In the genomic region with DNA sequence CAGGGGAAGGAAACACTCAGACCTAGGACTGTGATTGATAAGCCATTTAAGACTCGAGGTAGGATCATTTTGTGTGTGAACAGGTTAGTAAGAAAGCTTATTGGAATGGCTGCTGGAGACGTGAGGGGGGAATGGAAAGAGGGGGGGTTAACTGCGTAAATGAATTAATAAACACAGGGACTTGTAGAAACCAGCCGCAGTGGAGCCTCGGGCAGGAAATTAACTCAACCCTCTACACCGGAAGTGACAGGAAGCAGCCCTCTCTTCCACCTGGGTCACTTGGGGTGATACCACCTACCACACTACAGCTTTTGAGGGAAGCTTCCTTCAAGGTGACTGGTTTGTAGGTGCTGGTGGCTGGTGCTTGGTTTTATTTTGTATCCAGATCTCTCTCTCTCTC, we compare ENCODE assay signal across 9 mouse cellular contexts. TPM values are rescaled to one million over a fixed set of nuclear protein-coding genes. Genes with fewer than 3 reads are reported as not detected.
A peak's percentile ranks its signal among the peaks of the same experiment; 100 is the strongest.
DNase-seq lines count a peak whose midpoint lies in the region; ATAC-seq and TF ChIP-seq lines count a peak whose summit lies in the region.
"Had no signal": no experiment of that assay in that cellular context is flagged by ENCODE, and none has a peak within 500 bp of the region (broad histone marks: within the 10 kb centered on the region; RNA-seq: fewer than 3 reads in every experiment).

No protein-coding gene starts in this region.

- 33% methylated on average over 6 of the region's 6 CpGs for WGBS in intestine, embryonic 16.5 days
- WGBS in intestine, postnatal 0 days, result 50% methylated on average over 6 of the region's 6 CpGs

- DNase-seq in 416B (ENCODE audit: low read depth), result peak; percentile 41
- peak; percentile 14 to 45 for DNase-seq in CD8-positive naive resting alpha-beta T cell, adult 2 months (ENCODE audit: low read depth in 2 of 2, low spot score in 2 of 2)
- DNase-seq in natural killer cell, adult 2 months (ENCODE audit: low spot score in 2 of 2), result peak; percentile 34 to 42
- no peak for DNase-seq in frontal cortex, postnatal 36 days (ENCODE audit: low spot score in 2 of 2)
- DNase-seq in left cerebral cortex, postnatal 36 days (ENCODE audit: low spot score in 2 of 2), result no peak
- DNase-seq in layer of hippocampus, adult 8-10 months (ENCODE audit: low spot score in 2 of 2), result no peak

- intact Hi-C loops in left cerebral cortex, postnatal 36 days (cut with DNase I), result no loop called here

- ATAC-seq in intestine, embryonic 16.5 days, result no peak
- no peak for ATAC-seq in intestine, postnatal 0 days

- H3K27ac ChIP-seq in intestine, embryonic 16.5 days (ENCODE audit: low read length), result no peak overlapping the region
- no peak overlapping the region for H3K27ac ChIP-seq in intestine, postnatal 0 days (ENCODE audit: low read depth, low read length)
- H3K27ac ChIP-seq: kidney, postnatal 0 days had no signal

- no peak for TF ChIP-seq CTCF in intestine, postnatal 0 days (IDR thresholded peaks at IDR 0.05; ENCODE audit: low read depth)

- no peak overlapping the region for H3K9ac ChIP-seq in intestine, embryonic 16.5 days (ENCODE audit: low read depth, low read length)
- no peak overlapping the region for H3K9ac ChIP-seq in intestine, postnatal 0 days (ENCODE audit: low read depth, low read length)

- 0 out of 2 replicates have a peak, but pooled peaks cover 3% of the 10 kb centered on the region for H3K4me1 ChIP-seq in intestine, embryonic 16.5 days (ENCODE audit: control insufficient read depth, insufficient read depth, low read length)
- H3K4me1 ChIP-seq in intestine, postnatal 0 days (replicated peaks; ENCODE audit: control insufficient read depth, insufficient read depth, low read length), result no peaks in the 10 kb centered on the region

- H3K4me3 ChIP-seq in intestine, embryonic 16.5 days (ENCODE audit: low read length), result no peak overlapping the region
- H3K4me3 ChIP-seq in intestine, postnatal 0 days (ENCODE audit: low read depth, low read length), result no peak overlapping the region

- 0 out of 2 replicates have a peak overlapping the region, but pooled peaks have one; percentile 14 for H3K4me2 ChIP-seq in intestine, embryonic 16.5 days (ENCODE audit: low read depth, low read length)
- no peak overlapping the region for H3K4me2 ChIP-seq in intestine, postnatal 0 days (replicated peaks; ENCODE audit: low read depth)

- H3K27me3 ChIP-seq in intestine, embryonic 16.5 days (replicated peaks; ENCODE audit: control insufficient read depth, insufficient read depth, low read length), result no peaks in the 10 kb centered on the region
- no peaks in the 10 kb centered on the region for H3K27me3 ChIP-seq in intestine, postnatal 0 days (replicated peaks; ENCODE audit: control insufficient read depth, insufficient read depth, low read length)

- no peaks in the 10 kb centered on the region for H3K36me3 ChIP-seq in intestine, embryonic 16.5 days (ENCODE audit: control insufficient read depth, insufficient read depth, low read length)
- no peaks in the 10 kb centered on the region for H3K36me3 ChIP-seq in intestine, postnatal 0 days (ENCODE audit: control insufficient read depth, insufficient read depth)

- H3K9me3 ChIP-seq in intestine, embryonic 16.5 days (ENCODE audit: control insufficient read depth, low read length), result no peaks in the 10 kb centered on the region
- no peaks in the 10 kb centered on the region for H3K9me3 ChIP-seq in intestine, postnatal 0 days (ENCODE audit: control insufficient read depth)

RNA-seq across cellular contexts. Expression of a gene that starts 54.9 kb away (rescaled TPM):
- 1,285 and 1,371 TPM in 2 replicates for polyA plus RNA-seq in intestine, embryonic 16.5 days (2015; fragmentation: Nextera tagmentation; extraction: Ambion mirVana)
- 1,118 and 1,197 TPM in 2 replicates for polyA plus RNA-seq in intestine, postnatal 0 days (2015; fragmentation: Nextera tagmentation; extraction: Ambion mirVana)
- 1,000 to 10,000 TPM; 1,300 to 1,479 TPM for total RNA-seq in left cerebral cortex, postnatal 36 days (2021)
- 1,000 to 10,000 TPM; 1,353 to 1,799 (median 1,659) TPM for total RNA-seq in layer of hippocampus, adult 8-10 months (2022)

Comparison
In these comparisons a context has a peak if more than half of its experiments do, and no peak if none do; other contexts are left out.
1. DNase-seq: peak in 416B (single experiment), CD8-positive naive resting alpha-beta T cell, adult 2 months (2 of 2) and natural killer cell, adult 2 months (2 of 2); none in frontal cortex, postnatal 36 days (0 of 2), left cerebral cortex, postnatal 36 days (0 of 2) and layer of hippocampus, adult 8-10 months (0 of 2).